ENCODE assay signal across 9 mouse cellular contexts in the genomic region with DNA sequence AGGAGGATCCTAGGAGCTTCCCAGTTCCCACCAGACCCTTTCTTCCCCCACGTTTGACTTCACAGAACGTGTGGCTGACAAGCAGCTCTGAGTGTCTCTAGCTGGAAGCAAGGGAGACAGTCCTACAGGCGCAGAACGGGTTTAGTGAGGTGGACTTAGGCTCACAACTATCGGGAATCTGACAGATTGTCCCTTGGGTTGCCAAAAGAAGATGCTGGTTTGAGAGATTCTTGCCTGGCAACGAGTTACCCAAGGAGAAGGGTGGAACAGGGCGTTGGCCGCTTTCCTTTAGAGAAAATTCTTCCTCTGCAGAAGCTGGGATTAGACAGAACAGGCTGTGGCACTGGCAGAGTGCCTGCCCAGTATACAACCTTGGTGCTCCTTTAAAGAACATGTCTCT. TPM values are rescaled to one million over a fixed set of nuclear protein-coding genes. Genes with fewer than 3 reads are reported as not detected.
DNase-seq lines count a peak whose midpoint lies in the region; ATAC-seq and TF ChIP-seq lines count a peak whose summit lies in the region.
"Had no signal": no experiment of that assay in that cellular context is flagged by ENCODE, and none has a peak within 500 bp of the region (broad histone marks: within the 10 kb centered on the region; RNA-seq: fewer than 3 reads in every experiment).

No protein-coding gene starts in this region.

- H3K27me3 ChIP-seq in heart, postnatal 0 days (ENCODE audit: control insufficient read depth, insufficient read depth, low read length), result peaks cover 48% of the 10 kb centered on the region
- peaks cover 38% of the 10 kb centered on the region for H3K27me3 ChIP-seq in hindbrain, embryonic 12.5 days
- H3K27me3 ChIP-seq in neural tube, embryonic 11.5 days (ENCODE audit: control insufficient read depth, insufficient read depth, low read length), result peaks cover 10% of the 10 kb centered on the region

- H3K4me3 ChIP-seq in heart, postnatal 0 days (ENCODE audit: low read depth, low read length), result peak overlapping the region; percentile 60
- H3K4me3 ChIP-seq in hindbrain, embryonic 12.5 days, result peak overlapping the region; percentile 54; the same call in 1 of the 2 replicates
- H3K4me3 ChIP-seq in neural tube, embryonic 11.5 days (ENCODE audit: low read depth, low read length), result no peak overlapping the region

- TF ChIP-seq EP300 in heart, postnatal 0 days (IDR thresholded peaks at IDR 0.05; ENCODE audit: low read depth), result no peak

- H3K9me3 ChIP-seq in heart, postnatal 0 days (replicated peaks; ENCODE audit: control insufficient read depth, low read length), result no peaks in the 10 kb centered on the region
- H3K9me3 ChIP-seq in hindbrain, embryonic 12.5 days (replicated peaks), result no peaks in the 10 kb centered on the region
- no peaks in the 10 kb centered on the region for H3K9me3 ChIP-seq in neural tube, embryonic 11.5 days (ENCODE audit: control insufficient read depth, low read length)

- no peak for DNase-seq in heart, postnatal 0 days (ENCODE audit: low spot score)
- DNase-seq in heart, postnatal 36 days, result no peak
- peak; percentile 70 for DNase-seq in cerebellum, adult 9-10 months
- DNase-seq in neural tube, embryonic 11.5 days (ENCODE audit: low spot score), result no peak
- no peak for DNase-seq in testis, postnatal 14 days (ENCODE audit: low spot score)
- DNase-seq in adrenal gland, adult (ENCODE audit: inconsistent age in 2 of 2, low spot score in 1 of 2), result no peak
- no peak for DNase-seq in T-cell, adult 2 months (ENCODE audit: low spot score)

- no peak for TF ChIP-seq CTCF in heart, postnatal 0 days (IDR thresholded peaks at IDR 0.05; ENCODE audit: low read depth)

- intact Hi-C loops in heart, postnatal 36 days (cut with DNase I), result no loop called here

- no peaks in the 10 kb centered on the region for H3K36me3 ChIP-seq in heart, postnatal 0 days (replicated peaks; ENCODE audit: control insufficient read depth, insufficient read depth, low read length)
- no peaks in the 10 kb centered on the region for H3K36me3 ChIP-seq in hindbrain, embryonic 12.5 days
- no peaks in the 10 kb centered on the region for H3K36me3 ChIP-seq in neural tube, embryonic 11.5 days (ENCODE audit: control insufficient read depth, insufficient read depth, low read length)

- 35% methylated on average over 8 of the region's 8 CpGs for WGBS in heart, postnatal 0 days
- WGBS in hindbrain, embryonic 12.5 days, result 40% methylated on average over 8 of the region's 8 CpGs
- 36% methylated on average over 8 of the region's 8 CpGs for WGBS in neural tube, embryonic 11.5 days

- no peak overlapping the region for H3K9ac ChIP-seq in heart, postnatal 0 days (replicated peaks; ENCODE audit: low read depth, low read length)
- H3K9ac ChIP-seq in hindbrain, embryonic 12.5 days, result no peak overlapping the region
- H3K9ac ChIP-seq in neural tube, embryonic 11.5 days (ENCODE audit: low read length), result no peak overlapping the region

- H3K27ac ChIP-seq in heart, postnatal 0 days (ENCODE audit: low read depth), result no peak overlapping the region
- no peak overlapping the region for H3K27ac ChIP-seq in hindbrain, embryonic 12.5 days
- H3K27ac ChIP-seq in neural tube, embryonic 11.5 days (ENCODE audit: low read depth, low read length), result no peak overlapping the region

- 0 out of 2 replicates have a peak, but pooled peaks cover 5% of the 10 kb centered on the region for H3K4me1 ChIP-seq in heart, postnatal 0 days (ENCODE audit: control insufficient read depth, insufficient read depth)
- H3K4me1 ChIP-seq in hindbrain, embryonic 12.5 days, result peaks cover 9% of the 10 kb centered on the region; the same call in 1 of the 2 replicates
- H3K4me1 ChIP-seq in neural tube, embryonic 11.5 days (ENCODE audit: control insufficient read depth, insufficient read depth, low read length), result no peaks in the 10 kb centered on the region

- 0 out of 2 replicates have a peak overlapping the region, but pooled peaks have one; percentile 91 for H3K4me2 ChIP-seq in heart, postnatal 0 days (ENCODE audit: low read depth, low read length)
- H3K4me2 ChIP-seq in hindbrain, embryonic 12.5 days (replicated peaks), result peak overlapping the region; percentile 71
- peak overlapping the region; percentile 76 for H3K4me2 ChIP-seq in neural tube, embryonic 11.5 days (ENCODE audit: low read depth)

- ATAC-seq in heart, postnatal 0 days (ENCODE audit: insufficient read depth, low read depth), result no peak
- ATAC-seq in hindbrain, embryonic 12.5 days (ENCODE audit: low FRiP score), result no peak
- no peak for ATAC-seq in neural tube, embryonic 11.5 days (ENCODE audit: insufficient read depth, low FRiP score, low TSS enrichment)

RNA-seq across cellular contexts. Expression of a gene that starts 0.4 kb away (rescaled TPM):
- 0.43 TPM in 1 of 2 replicates, not detected in the other for total RNA-seq in heart, postnatal 0 days (2014; rRNA removed; ENCODE audit: low replicate concordance)
- polyA plus RNA-seq in heart, postnatal 0 days (2015; fragmentation: Nextera tagmentation; extraction: Ambion mirVana), result 0.54 and 1.6 TPM in 2 replicates
- not detected for total RNA-seq in heart, postnatal 36 days (2021)
- polyA plus RNA-seq in hindbrain, embryonic 12.5 days (2016; fragmentation: Nextera tagmentation; extraction: Ambion mirVana), result 3.6 and 6.3 TPM in 2 replicates
- polyA plus RNA-seq in neural tube, embryonic 11.5 days (2014; fragmentation: Nextera tagmentation; extraction: Ambion mirVana), result 2.5 and 2.7 TPM in 2 replicates
- total RNA-seq: monocyte, adult 5-6 weeks had no signal

RNA-seq across cellular contexts. Expression of a gene that starts 12.1 kb away (rescaled TPM):
- 0.04 TPM in 2 replicates for total RNA-seq in heart, postnatal 0 days (2014; rRNA removed; ENCODE audit: low replicate concordance)
- 0.05 and 0.12 TPM in 2 replicates for polyA plus RNA-seq in heart, postnatal 0 days (2015; fragmentation: Nextera tagmentation; extraction: Ambion mirVana)
- total RNA-seq in heart, postnatal 36 days (2021), result under 1 TPM; 0.19 to 0.22 TPM
- polyA plus RNA-seq in hindbrain, embryonic 12.5 days (2016; fragmentation: Nextera tagmentation; extraction: Ambion mirVana), result 42.8 and 43.7 TPM in 2 replicates
- polyA plus RNA-seq in neural tube, embryonic 11.5 days (2014; fragmentation: Nextera tagmentation; extraction: Ambion mirVana), result 23.4 and 26.1 TPM in 2 replicates
- total RNA-seq: monocyte, adult 5-6 weeks had no signal

RNA-seq across cellular contexts. Expression of a gene that starts 57.4 kb away (rescaled TPM):
- 9.3 and 30.2 TPM in 2 replicates for total RNA-seq in heart, postnatal 0 days (2014; rRNA removed; ENCODE audit: low replicate concordance)
- 20.3 and 22.5 TPM in 2 replicates for polyA plus RNA-seq in heart, postnatal 0 days (2015; fragmentation: Nextera tagmentation; extraction: Ambion mirVana)
- total RNA-seq in heart, postnatal 36 days (2021), result 1 to 10 TPM; 5.9 to 7.0 TPM
- polyA plus RNA-seq in hindbrain, embryonic 12.5 days (2016; fragmentation: Nextera tagmentation; extraction: Ambion mirVana), result 155 TPM in 2 replicates
- 133 and 136 TPM in 2 replicates for polyA plus RNA-seq in neural tube, embryonic 11.5 days (2014; fragmentation: Nextera tagmentation; extraction: Ambion mirVana)

Comparison
In these comparisons a context has a peak if more than half of its experiments do, and no peak if none do; other contexts are left out.
1. RNA of a gene that starts 12.1 kb away (polyA plus RNA-seq): 42.8 to 43.7 TPM in hindbrain, embryonic 12.5 days and 23.4 to 26.1 TPM in neural tube, embryonic 11.5 days; 0.05 to 0.12 TPM in heart, postnatal 0 days; every median in the first group is over 10 times any median in the second.
2. Peak in every context shown above with its lines, with median percentiles within 50 percentile points of each other: H3K4me2 ChIP-seq.